Mouse (Mus musculus): Measurements from ENCODE around the gene Bscl2. TPM values are rescaled to one million over a fixed set of nuclear protein-coding genes. Genes with fewer than 3 reads are reported as not detected.
"Not testable (repeated sequence)": the region's sequence is repeated elsewhere in the genome, so short reads cannot be mapped to it uniquely, and the experiment has no call there.

The Bscl2 gene
- polyA plus RNA-seq, 1 experiment = 164 TPM

GRCm38 (mm10) chr19:8897211-8897864 is 60.1 kb downstream of the Bscl2 start:
- not testable (repeated sequence) for H3K4me3 ChIP-seq (replicated peaks; ENCODE audit: extremely low read depth, low read depth, low read length)
- 0 out of 2 replicates have a peak, but pooled peaks have one; percentile 13 for TF ChIP-seq POLR2A (IDR thresholded peaks at IDR 0.05; ENCODE audit: borderline replicate concordance, extremely low read depth, low read depth, low read length)
- 16% methylated on average over 21 of the region's 21 CpGs for WGBS

GRCm38 (mm10) chr19:8897865-8898495 is 60.7 kb downstream of the Bscl2 start, which contains the start of gene Ganab:
TSS of gene Ganab (plus strand) at chr19:8898071.
- TF ChIP-seq POLR2A (IDR thresholded peaks at IDR 0.05; ENCODE audit: borderline replicate concordance, extremely low read depth, low read depth, low read length) (peak; percentile 87; the same call in 1 of the 2 replicates), CTCF (IDR thresholded peaks at IDR 0.05; ENCODE audit: insufficient read depth, low read length) (no peak)
- H3K4me1 ChIP-seq (ENCODE audit: control insufficient read depth, insufficient read depth, low read length) = peaks cover 9% of the 10 kb centered on the region; the same call in 1 of the 2 replicates
- DNase-seq = peak; percentile 92
- WGBS = under 1% methylated on average over 50 of the region's 53 CpGs
- H3K4me3 ChIP-seq (replicated peaks; ENCODE audit: extremely low read depth, low read depth, low read length) = peak within 1 kb of the TSS; percentile 97

More at GRCm38 (mm10) chr19:8897211-8897864, 60.1 kb downstream of the Bscl2 start:
- H3K4me1 ChIP-seq (ENCODE audit: control insufficient read depth, insufficient read depth, low read length) = not testable (repeated sequence)
- peak; percentile 23 for DNase-seq

Other genes with a start within 250 kb of the Bscl2 start
- gene Slc22a8, start 246.2 kb upstream of the Bscl2 start, polyA plus RNA-seq (2012; rRNA removed) = 0.07 TPM in 1 of 2 replicates, not detected in the other
- not detected in 2 replicates for gene Slc22a6, start 219.4 kb upstream of the Bscl2 start, polyA plus RNA-seq (2012; rRNA removed)
- 0.89 and 1.7 TPM in 2 replicates for gene Chrm1, start 173.7 kb upstream of the Bscl2 start, polyA plus RNA-seq (2012; rRNA removed)
- gene Slc3a2, start 114.1 kb upstream of the Bscl2 start, polyA plus RNA-seq (2012; rRNA removed) = 263 and 265 TPM in 2 replicates
- gene Wdr74, start 101.6 kb upstream of the Bscl2 start, polyA plus RNA-seq (2012; rRNA removed) = 19.5 and 21.3 TPM in 2 replicates
- gene 1700092M07Rik, start 96.7 kb upstream of the Bscl2 start, polyA plus RNA-seq (2012; rRNA removed) = not detected in 2 replicates
- 79.0 and 88.0 TPM in 2 replicates for gene Stx5a, start 96.1 kb upstream of the Bscl2 start, polyA plus RNA-seq (2012; rRNA removed)
- gene Nxf1, start 80.4 kb upstream of the Bscl2 start, polyA plus RNA-seq (2012; rRNA removed) = 61.4 and 85.3 TPM in 2 replicates
- 188 and 217 TPM in 2 replicates for gene Tmem223, start 66.5 kb upstream of the Bscl2 start, polyA plus RNA-seq (2012; rRNA removed)
- gene Tmem179b, start 63.0 kb upstream of the Bscl2 start, polyA plus RNA-seq (2012; rRNA removed) = 88.7 and 103 TPM in 2 replicates
- gene Taf6l, start 51.0 kb upstream of the Bscl2 start, polyA plus RNA-seq (2012; rRNA removed) = 8.6 and 9.0 TPM in 2 replicates
- gene Polr2g, start 38.9 kb upstream of the Bscl2 start, polyA plus RNA-seq (2012; rRNA removed) = 26.2 and 42.5 TPM in 2 replicates
- gene Zbtb3, start 34.9 kb upstream of the Bscl2 start, polyA plus RNA-seq (2012; rRNA removed) = 1.9 and 2.3 TPM in 2 replicates
- 8.5 and 12.8 TPM in 2 replicates for gene Ttc9c, start 18.1 kb upstream of the Bscl2 start, polyA plus RNA-seq (2012; rRNA removed)
- 25.4 and 28.0 TPM in 2 replicates for gene Hnrnpul2, start 17.5 kb upstream of the Bscl2 start, polyA plus RNA-seq (2012; rRNA removed)
- gene AC129217.1, start 7.7 kb upstream of the Bscl2 start, polyA plus RNA-seq (2012; rRNA removed) = not detected in 2 replicates
- gene Gng3, start 1.7 kb downstream of the Bscl2 start, polyA plus RNA-seq (2012; rRNA removed) = 0.11 and 0.19 TPM in 2 replicates
- gene Lrrn4cl, start 13.3 kb downstream of the Bscl2 start, polyA plus RNA-seq (2012; rRNA removed) = 2.1 and 3.4 TPM in 2 replicates
- gene Ubxn1, start 34.0 kb downstream of the Bscl2 start, polyA plus RNA-seq (2012; rRNA removed) = 84.2 and 101 TPM in 2 replicates
- 26.2 and 37.6 TPM in 2 replicates for gene Uqcc3, start 43.5 kb downstream of the Bscl2 start, polyA plus RNA-seq (2012; rRNA removed)
- gene Lbhd1, start 46.3 kb downstream of the Bscl2 start, polyA plus RNA-seq (2012; rRNA removed) = 0.58 and 1.7 TPM in 2 replicates
- gene Gm49403, start 46.5 kb downstream of the Bscl2 start, polyA plus RNA-seq (2012; rRNA removed) = not detected in 2 replicates
- 11.8 and 15.4 TPM in 2 replicates for gene 1810009A15Rik, start 51.4 kb downstream of the Bscl2 start, polyA plus RNA-seq (2012; rRNA removed)
- gene Gm49416, start 51.5 kb downstream of the Bscl2 start, polyA plus RNA-seq (2012; rRNA removed) = not detected in 2 replicates
- gene Ints5, start 55.5 kb downstream of the Bscl2 start, polyA plus RNA-seq (2012; rRNA removed) = 18.5 and 22.2 TPM in 2 replicates
- gene Ganab, start 60.6 kb downstream of the Bscl2 start, polyA plus RNA-seq (2012; rRNA removed) = 83.8 and 124 TPM in 2 replicates
- gene B3gat3, start 82.9 kb downstream of the Bscl2 start, polyA plus RNA-seq (2012; rRNA removed) = 92.3 and 107 TPM in 2 replicates
- 11.3 and 14.1 TPM in 2 replicates for gene Rom1, start 91.9 kb downstream of the Bscl2 start, polyA plus RNA-seq (2012; rRNA removed)
- 50.5 and 65.5 TPM in 2 replicates for gene Eml3, start 92.1 kb downstream of the Bscl2 start, polyA plus RNA-seq (2012; rRNA removed)
- gene Mta2, start 104.4 kb downstream of the Bscl2 start, polyA plus RNA-seq (2012; rRNA removed) = 20.0 and 26.9 TPM in 2 replicates
- gene Tut1, start 116.4 kb downstream of the Bscl2 start, polyA plus RNA-seq (2012; rRNA removed) = 14.9 and 17.9 TPM in 2 replicates
- gene Eef1g, start 129.6 kb downstream of the Bscl2 start, polyA plus RNA-seq (2012; rRNA removed) = 121 and 206 TPM in 2 replicates
- 56.3 and 84.7 TPM in 2 replicates for gene Ahnak, start 151.8 kb downstream of the Bscl2 start, polyA plus RNA-seq (2012; rRNA removed)